Mouse (Mus musculus) gastrocnemius, postnatal 25 days (tissue): ENCODE measurements around the gene Nipal4. TPM values are rescaled to one million over a fixed set of nuclear protein-coding genes. Genes with fewer than 3 reads are reported as not detected.

ENCODE experiments used
- DNase-seq: peaks from one replicate; pipeline ENCODE4 v3.0.0; 2022
- total RNA-seq, 2 experiments: library from RNA; stranded (reverse); gene quantifications; 1 replicate in 1 of 2; 2 replicates in 1 of 2; pipeline ENCODE4 v1.2.3; 2021

The Nipal4 gene
- total RNA-seq, 2 experiments from 2014 or later = not detected

DNA sequence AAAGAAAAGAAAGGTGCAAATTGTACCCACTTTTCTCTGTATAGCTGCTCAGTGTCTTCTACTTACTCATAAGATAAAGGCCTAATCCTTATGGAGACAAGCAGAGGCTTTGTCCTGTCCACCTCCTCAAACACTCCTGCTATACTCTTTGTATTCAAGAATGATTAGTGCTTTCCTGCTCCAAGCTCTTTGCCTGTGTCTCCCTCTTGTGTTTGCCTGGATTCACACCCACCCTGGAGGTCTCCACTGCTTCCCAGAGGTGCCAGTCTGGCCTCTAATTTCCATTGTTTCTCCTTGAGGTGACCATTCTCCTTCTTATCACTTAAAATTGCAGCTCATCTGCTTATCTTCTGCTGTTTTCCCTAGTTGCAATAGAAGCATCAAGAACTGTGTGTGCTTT is 8.8 kb downstream of the Nipal4 start:
- DNase-seq = no peak

- no peak for DNase-seq
Measured at GRCm38 (mm10) chr11:46156945-46157344, 9.4 kb downstream of the Nipal4 start.

GRCm38 (mm10) chr11:46146619-46147018 is 19.7 kb downstream of the Nipal4 start:
- no peak for DNase-seq

DNA sequence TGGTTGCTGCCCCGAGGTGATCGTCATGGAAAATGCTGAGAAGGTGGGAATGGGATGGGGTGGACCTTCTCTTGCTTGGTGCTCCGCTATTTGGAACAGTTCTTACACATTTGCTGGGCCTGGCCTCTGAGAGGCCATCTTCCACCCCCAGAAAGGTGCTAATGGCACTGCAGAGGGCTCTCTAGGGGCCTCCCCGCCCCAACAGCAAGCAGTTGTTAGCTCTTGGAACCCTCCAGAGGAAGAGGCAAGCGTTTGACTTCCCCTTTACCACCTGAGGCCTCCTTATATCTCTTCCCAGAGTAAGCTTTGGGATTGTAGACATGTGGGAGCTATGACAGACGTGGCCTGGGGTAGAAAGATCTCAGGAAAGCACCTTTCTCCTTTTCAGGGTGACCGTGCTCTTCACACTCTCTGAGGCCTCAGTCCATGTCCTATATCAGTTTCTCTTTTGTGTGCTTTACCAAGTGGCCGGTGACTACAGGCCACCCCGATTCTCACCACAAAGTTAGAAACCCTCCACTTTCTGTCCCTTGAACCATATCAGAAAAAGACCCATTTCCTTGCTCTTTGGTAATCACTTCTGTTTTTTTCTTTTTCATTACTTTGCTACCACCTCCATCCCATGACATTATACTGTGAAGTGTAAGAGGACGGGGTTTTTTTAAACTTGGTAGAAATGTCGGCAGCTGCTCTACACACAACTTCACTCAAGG is 21.0 kb downstream of the Nipal4 start:
- DNase-seq = no peak

- DNase-seq = no peak
Measured at GRCm38 (mm10) chr11:46143342-46143741, 23.0 kb downstream of the Nipal4 start.

DNA sequence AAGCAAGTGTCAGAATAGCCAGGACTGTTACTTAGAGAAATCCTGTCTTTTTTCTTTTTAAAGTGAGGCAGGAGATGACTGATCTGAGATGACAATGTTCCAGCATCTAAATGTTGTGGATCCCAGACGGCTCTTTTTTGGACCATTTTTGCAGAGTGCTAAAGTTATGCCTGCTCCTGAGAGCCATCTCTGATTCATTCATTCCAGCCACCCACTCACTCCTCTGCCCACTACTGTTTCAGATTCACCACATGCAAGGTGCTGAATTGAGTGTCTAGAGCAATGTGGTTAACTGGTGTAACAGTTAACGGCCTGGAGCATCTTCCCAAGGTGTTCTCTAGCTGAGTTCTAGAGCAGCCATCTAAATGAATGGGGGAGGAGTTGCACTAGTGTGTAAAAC is 31.4 kb downstream of the Nipal4 start:
- no peak for DNase-seq

DNA sequence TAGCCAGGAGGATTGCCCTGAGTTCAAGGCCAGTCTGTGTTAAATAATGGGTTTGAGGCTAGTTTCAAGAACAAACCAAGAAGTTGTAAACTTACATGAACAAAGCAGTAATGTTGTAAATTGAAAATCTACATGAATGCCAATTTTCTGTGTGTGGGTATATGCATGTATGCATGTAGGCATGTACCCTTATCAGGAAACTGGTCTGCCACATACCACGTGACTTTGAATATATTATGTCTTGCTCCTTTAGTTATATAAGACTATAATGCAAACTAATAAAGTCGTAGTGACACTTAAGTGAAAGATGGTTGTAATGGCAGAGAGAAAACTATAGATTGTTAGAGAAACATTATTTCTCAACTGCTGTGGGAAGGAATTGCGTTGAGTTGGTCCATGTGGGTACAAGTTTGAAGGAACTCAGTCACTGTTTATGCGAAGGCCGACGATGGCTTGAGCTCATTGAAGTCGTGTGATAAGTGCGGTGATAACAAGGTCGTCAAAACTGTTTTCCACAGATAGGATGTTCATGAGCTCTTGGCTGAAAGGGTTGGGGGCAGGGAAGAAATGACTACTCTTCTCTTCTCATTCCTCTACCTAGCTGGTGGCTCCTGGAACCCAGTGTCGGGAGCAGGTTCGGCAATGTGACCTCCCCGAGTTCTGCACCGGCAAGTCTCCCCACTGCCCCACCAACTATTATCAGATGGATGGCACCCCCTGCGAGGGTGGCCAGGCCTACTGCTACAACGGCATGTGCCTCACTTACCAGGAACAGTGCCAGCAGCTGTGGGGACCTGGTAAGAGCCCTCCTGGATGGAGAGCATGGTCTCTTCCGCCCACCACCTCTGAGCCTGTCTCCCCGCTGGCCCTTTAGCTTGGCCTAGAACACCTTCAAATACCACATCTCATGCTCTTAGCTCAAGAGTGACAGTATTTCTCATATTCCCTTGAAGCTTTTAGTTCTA is 35.0 kb downstream of the Nipal4 start:
- no peak for DNase-seq

- DNase-seq = peak; percentile 58
Measured at GRCm38 (mm10) chr11:46128548-46128945, 37.8 kb downstream of the Nipal4 start.

- DNase-seq = peak; percentile 85
Measured at GRCm38 (mm10) chr11:46127621-46128547, 38.4 kb downstream of the Nipal4 start.

- no peak for DNase-seq
Measured at GRCm38 (mm10) chr11:46126827-46127410, 39.4 kb downstream of the Nipal4 start.

DNA sequence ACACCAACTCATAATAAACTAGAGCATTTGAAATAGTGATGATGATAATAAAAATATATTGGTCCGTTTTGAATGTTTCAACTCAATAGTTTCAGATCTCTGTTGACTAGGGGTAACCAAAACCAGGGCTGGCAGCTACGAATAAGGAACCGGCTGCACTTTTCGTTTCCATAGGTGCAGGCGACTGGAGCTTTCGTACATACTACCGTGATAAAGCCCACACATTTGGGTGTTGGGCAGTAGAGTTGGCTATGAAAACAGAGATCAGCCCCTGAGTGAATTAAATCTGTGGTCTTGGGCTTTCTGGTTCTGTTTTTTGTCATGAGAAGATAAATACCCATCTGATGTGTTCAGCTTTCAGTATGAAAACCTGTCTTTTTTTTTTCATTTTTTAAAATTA is 40.0 kb downstream of the Nipal4 start:
- DNase-seq = no peak

GRCm38 (mm10) chr11:46125835-46126229 is 40.5 kb downstream of the Nipal4 start:
- DNase-seq = no peak

DNA sequence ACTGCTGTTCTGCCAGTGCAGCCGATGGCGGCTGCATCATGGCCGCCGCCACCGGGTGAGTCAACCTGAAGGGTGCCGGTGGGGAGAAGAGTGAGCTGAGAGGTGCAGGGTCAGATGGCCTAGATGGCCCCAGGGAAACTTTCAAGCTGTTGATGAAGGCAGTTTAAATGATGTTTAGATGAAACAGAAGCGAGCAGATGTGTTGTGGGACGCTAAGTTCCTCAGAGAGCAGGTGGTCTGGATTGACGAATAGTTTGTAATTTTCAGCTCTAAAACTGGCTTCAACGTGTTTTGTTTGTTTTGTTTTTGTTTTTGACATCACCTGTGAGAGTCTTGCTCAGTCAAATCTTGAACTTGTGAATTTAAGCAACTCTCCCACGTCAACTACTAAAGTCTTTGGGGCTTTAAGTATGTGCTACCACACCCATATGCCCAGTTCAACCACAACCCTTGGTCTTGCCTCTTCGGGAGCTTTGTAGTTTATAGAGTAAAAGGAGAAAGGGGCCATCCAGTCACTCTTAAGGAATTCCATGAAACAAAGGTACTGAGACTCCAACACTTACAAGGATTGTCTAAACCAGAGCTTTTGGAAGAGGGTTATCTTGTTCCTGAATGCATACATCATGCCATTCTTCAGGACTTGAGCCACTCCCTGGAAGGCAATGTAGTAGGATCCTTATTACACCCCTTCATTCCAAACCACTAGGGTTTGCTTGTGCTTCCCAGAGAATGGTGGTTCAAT is 41.0 kb downstream of the Nipal4 start:
- DNase-seq = no peak

DNA sequence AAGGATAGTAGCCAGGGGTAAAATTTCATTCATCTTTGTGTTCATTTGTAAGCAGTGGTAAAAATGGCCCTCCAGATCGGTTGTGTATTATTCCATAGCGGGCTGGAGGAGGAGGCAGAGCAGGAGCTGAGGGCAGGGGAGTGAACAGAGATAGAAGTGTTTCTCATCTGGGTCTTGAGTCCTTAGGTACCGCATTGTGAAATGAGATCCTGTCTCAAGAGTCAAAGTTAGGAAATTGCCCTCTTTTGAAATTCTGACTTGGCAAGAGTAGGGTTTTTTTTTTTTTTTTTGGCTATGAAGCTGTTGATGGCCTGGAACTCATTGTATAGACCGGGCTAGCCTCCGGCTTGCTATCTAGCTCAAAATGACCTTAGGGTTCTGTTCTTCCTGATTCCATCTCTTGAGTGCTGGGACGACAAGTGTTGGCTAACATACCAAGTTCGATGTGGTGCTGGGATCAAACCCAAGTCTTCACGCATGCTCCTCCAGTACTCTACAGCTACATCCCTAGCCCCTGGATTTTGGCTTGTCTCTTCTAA is 42.9 kb downstream of the Nipal4 start:
- DNase-seq = no peak

GRCm38 (mm10) chr11:46122875-46123274 is 43.4 kb downstream of the Nipal4 start:
- DNase-seq = no peak

DNA sequence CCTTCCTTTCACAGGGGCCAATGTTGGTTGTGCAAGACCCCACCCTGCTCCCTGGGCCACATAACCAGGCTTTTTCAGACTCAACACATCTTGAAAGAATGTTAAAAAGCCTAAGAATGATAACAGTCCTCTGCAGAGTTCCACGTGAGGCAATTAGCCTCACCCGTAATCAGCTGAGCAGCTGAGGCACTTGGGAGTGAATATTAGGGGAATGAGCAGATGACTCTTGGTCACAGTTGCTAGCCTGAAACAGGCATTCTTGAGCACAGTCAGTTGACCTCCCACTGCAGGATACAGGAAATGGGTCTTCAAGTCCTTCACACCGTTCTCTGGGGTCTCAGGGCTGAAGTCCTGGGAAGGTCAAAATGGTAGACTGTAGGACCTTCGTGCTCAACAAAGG is 44.6 kb downstream of the Nipal4 start:
- DNase-seq = no peak

DNA sequence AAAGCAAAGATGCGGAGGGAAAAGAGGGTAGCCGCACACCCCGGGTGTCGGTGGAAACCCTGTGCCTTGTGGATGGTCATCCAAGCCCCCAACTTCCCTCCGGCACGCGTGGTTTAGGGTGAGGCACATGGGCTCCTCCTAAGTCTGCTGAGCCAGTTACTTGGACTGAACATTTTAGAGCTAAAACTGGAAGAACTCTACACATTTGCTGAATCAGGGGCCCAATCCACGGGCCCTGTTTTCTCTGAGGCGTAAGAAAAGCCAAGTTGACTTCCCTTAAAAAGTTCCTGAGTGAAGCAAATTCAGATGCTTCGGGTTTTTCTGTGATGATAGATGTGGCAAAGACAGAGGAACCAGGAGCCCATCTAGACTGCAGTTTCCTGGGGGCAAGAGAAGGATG is 46.2 kb downstream of the Nipal4 start:
- no peak for DNase-seq

DNA sequence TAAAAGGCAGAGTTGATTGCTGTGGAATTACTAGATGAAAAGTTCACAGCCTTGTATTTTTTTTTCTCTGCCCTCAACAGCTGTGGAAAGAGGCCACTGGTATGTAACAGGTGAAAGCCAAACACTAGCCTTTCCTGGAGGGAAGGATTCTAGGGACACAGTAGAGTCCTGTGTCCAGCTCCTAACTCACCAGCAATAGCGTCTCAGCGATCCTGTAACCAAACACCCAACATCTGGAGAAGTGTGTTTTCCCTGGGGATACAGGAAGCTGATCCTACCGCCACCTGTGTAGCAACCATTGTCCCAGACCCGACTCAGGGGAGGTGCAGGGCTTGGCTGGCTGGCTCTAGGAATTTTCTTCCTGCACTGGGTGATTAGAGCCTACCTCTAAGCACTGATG is 46.7 kb downstream of the Nipal4 start:
- peak; percentile 21 for DNase-seq

DNA sequence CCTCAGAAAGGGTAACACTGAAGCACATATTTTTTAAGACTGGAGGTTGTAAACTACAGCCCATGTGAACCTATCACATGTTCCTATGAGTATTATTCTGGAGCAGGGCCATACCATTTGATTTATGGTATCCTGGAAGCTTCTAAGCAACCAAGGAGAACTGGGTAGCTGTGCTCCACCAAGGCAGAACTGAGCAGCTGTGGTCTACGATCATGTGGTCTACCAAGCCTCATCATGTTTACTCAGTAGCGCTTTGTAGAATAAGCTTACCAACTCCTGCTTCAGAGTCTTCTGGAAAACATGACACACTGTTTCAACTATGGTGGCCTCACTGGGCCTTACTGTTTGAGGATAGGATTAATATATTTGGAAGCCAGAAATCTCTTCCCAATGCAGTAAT is 49.8 kb downstream of the Nipal4 start:
- DNase-seq = no peak

GRCm38 (mm10) chr11:46115411-46116173 is 50.7 kb downstream of the Nipal4 start:
- no peak for DNase-seq
